Mouse (Mus musculus) midbrain, embryonic 11.5 days (tissue): ENCODE results near the gene Slc6a11. TPM values are rescaled to one million over a fixed set of nuclear protein-coding genes. Genes with fewer than 3 reads are reported as not detected.

Experiments
- polyA plus RNA-seq: library from polyadenylated mRNA; unstranded; fragments of >200 nt; fragmentation: Nextera tagmentation; extraction: Ambion mirVana; gene quantifications from 2 replicates; pipeline ENCODE4 v1.2.1, GENCODE M21; 2014

Gene Slc6a11
- polyA plus RNA-seq, 1 experiment from 2014 or later: 0.89 TPM

Other genes with a start within 250 kb of the Slc6a11 start
- 1.7 TPM in 2 replicates for gene Atp2b2, start 88.6 kb upstream of the Slc6a11 start, polyA plus RNA-seq
- gene Slc6a1, start 151.4 kb downstream of the Slc6a11 start, polyA plus RNA-seq: 13.3 and 16.5 TPM in 2 replicates